Mouse (Mus musculus) stomach, embryonic 16.5 days (tissue): Measurements from ENCODE around the gene Tox2. TPM values are rescaled to one million over a fixed set of nuclear protein-coding genes. Genes with fewer than 3 reads are reported as not detected.

Experiments
- ATAC-seq: fragments of 200-750 bp; cut with Nextera tagmentation; 2 replicates; pipeline ENCODE4 v1.8.0; 2017; ENCODE audit warnings: moderate number of reproducible peaks, moderate TSS enrichment; ENCODE audit not compliant: insufficient read depth, low FRiP score
- H3K27ac ChIP-seq: fragments of 300-500 bp; sonication (generic); 2 replicates; pipeline ENCODE4 v1.5.1; 2014; ENCODE audit warnings: low read length
- H3K27me3 ChIP-seq: fragments of 300-500 bp; sonication (generic); 2 replicates; pipeline ENCODE4 v1.6.1; 2014; ENCODE audit warnings: low read length, control low read depth, mixed read lengths; ENCODE audit not compliant: control insufficient read depth, insufficient read depth
- H3K36me3 ChIP-seq: fragments of 300-500 bp; sonication (generic); 2 replicates; pipeline ENCODE4 v1.6.1; 2014; ENCODE audit warnings: low read length; ENCODE audit not compliant: control insufficient read depth, insufficient read depth
- H3K4me1 ChIP-seq: fragments of 300-500 bp; sonication (generic); 2 replicates; pipeline ENCODE4 v1.6.1; 2014; ENCODE audit warnings: low read length, control low read depth, mixed read lengths; ENCODE audit not compliant: control insufficient read depth, insufficient read depth
- H3K4me2 ChIP-seq: fragments of 300-500 bp; sonication (generic); 2 replicates; pipeline ENCODE4 v1.6.1; 2014; ENCODE audit warnings: low read depth, low read length, mixed read lengths
- H3K4me3 ChIP-seq: fragments of 300-500 bp; sonication (generic); replicated peaks from 2 replicates; pipeline ENCODE4 v1.5.1; 2014; ENCODE audit warnings: mild to moderate bottlenecking, low read length
- H3K9ac ChIP-seq: fragments of 300-500 bp; sonication (generic); 2 replicates; pipeline ENCODE4 v1.6.1; 2014; ENCODE audit warnings: low read length
- H3K9me3 ChIP-seq: fragments of 300-500 bp; sonication (generic); replicated peaks from 2 replicates; pipeline ENCODE4 v1.6.1; 2016; ENCODE audit warnings: low read length, control low read depth; ENCODE audit not compliant: control insufficient read depth
- WGBS: fragments of 180-500 bp; shearing (Covaris S2); extraction: QIAGEN DNeasy Blood & Tissue Kit; methylation state at CpG from one replicate; pipeline ENCODE4 v1.1.7; 2014; 5-methylcytosine and 5-hydroxymethylcytosine counted together
- polyA plus RNA-seq: library from polyadenylated mRNA; unstranded; fragments of >200 nt; fragmentation: Nextera tagmentation; extraction: Ambion mirVana; gene quantifications from 2 replicates; pipeline ENCODE4 v1.2.1, GENCODE M21; 2015

The Tox2 gene
- polyA plus RNA-seq, 1 experiment from 2014 or later: 4.0 TPM

GRCm38 (mm10) chr2:163310163-163310688 lies 107.3 kb downstream of the Tox2 start:
- H3K27ac ChIP-seq: no peak overlapping the region
- H3K27me3 ChIP-seq: no peaks in the 10 kb centered on the region
- H3K9ac ChIP-seq: no peak overlapping the region
- H3K36me3 ChIP-seq: no peaks in the 10 kb centered on the region
- no peaks in the 10 kb centered on the region for H3K4me1 ChIP-seq
- no peak for ATAC-seq
- 70% methylated on average over 11 of the region's 11 CpGs for WGBS
- H3K4me3 ChIP-seq: no peak overlapping the region
- H3K9me3 ChIP-seq: no peaks in the 10 kb centered on the region
- no peak overlapping the region for H3K4me2 ChIP-seq

DNA sequence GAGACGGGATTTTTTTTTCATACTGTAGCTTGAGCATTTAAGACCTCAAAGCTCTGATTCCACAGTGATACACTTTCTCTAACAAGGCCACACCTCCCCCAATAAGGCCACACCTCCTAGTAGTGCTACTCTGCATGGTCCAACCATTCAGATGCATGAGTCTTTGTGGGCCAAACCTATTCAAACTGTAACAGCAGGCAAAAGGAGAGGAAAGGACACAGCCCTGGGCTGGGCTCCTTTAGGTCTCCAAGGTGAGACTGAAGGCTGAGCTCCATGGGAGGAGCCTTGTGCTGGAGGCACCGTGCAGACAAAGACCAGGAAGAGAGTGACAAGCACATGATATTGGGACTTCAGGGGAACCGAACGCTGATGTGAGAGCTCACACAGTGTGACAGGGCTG lies 114.4 kb downstream of the Tox2 start:
- WGBS: 74% methylated on average over 4 of the region's 4 CpGs
- Histone ChIP-seq H3K9me3 (no peaks in the 10 kb centered on the region), H3K4me3 (no peak overlapping the region), H3K27ac (no peak overlapping the region), H3K27me3 (no peaks in the 10 kb centered on the region), H3K9ac (no peak overlapping the region), H3K36me3 (no peaks in the 10 kb centered on the region), H3K4me1 (no peaks in the 10 kb centered on the region), H3K4me2 (no peak overlapping the region)
- no peak for ATAC-seq

DNA sequence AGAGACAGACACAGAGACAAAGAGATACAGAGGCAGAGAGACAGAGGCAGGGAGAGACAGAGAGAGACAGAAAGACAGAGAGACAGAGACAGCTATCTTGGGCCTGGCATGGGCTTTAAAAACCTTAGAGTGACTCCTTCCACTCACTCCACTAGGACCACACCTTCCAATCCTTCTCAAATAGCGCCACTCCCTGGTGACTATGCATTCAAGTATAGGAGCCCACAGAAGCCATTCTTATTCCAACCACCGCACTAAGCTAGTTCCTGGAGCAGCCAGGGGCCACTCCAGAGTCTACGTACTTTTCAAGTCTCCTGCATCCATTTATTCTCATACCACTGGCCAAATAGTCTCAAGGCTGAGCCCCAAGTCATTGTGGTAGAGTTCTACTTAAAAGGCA lies 115.9 kb downstream of the Tox2 start:
- no peaks in the 10 kb centered on the region for H3K36me3 ChIP-seq
- H3K4me2 ChIP-seq: no peak overlapping the region
- no peak for ATAC-seq
- H3K27me3 ChIP-seq: no peaks in the 10 kb centered on the region
- H3K9me3 ChIP-seq: no peaks in the 10 kb centered on the region
- H3K9ac ChIP-seq: no peak overlapping the region
- H3K4me1 ChIP-seq: no peaks in the 10 kb centered on the region
- no peak overlapping the region for H3K4me3 ChIP-seq
- WGBS: 77% methylated on average over 3 of the region's 3 CpGs
- no peak overlapping the region for H3K27ac ChIP-seq

- 13% methylated on average over 1 of the region's 1 CpGs for WGBS
- H3K27me3 ChIP-seq: no peaks in the 10 kb centered on the region
- ATAC-seq: no peak
These were observed 120.2 kb downstream of the Tox2 start for GRCm38 (mm10) chr2:163323163-163323562.

DNA sequence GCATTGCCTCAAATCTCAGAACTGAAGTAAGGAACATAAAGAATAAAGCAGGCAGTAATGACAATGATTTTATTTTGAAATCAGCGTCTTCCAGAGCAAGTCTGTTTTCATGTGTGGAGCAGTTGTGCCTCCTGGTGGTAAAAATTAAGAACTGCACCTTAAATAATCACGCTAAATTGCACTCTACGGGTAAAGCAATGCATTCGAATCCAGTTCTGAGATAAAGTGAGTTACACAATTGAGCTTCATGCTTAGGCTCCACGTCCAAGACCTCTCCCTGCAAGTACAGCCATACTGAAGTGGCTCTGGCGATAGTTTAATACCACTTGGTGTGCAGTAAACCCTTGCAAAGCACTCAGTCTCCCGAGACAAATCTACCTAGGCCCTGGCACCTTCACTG lies 127.8 kb downstream of the Tox2 start:
- no peaks in the 10 kb centered on the region for H3K36me3 ChIP-seq
- H3K4me3 ChIP-seq: no peak overlapping the region
- H3K4me1 ChIP-seq: no peaks in the 10 kb centered on the region

More at GRCm38 (mm10) chr2:163323163-163323562, 120.2 kb downstream of the Tox2 start:
- Histone ChIP-seq H3K9ac (no peak overlapping the region), H3K4me2 (no peak overlapping the region), H3K27ac (no peak overlapping the region), H3K36me3 (no peaks in the 10 kb centered on the region), H3K4me1 (no peaks in the 10 kb centered on the region), H3K4me3 (no peak overlapping the region), H3K9me3 (no peaks in the 10 kb centered on the region)

GRCm38 (mm10) chr2:163331423-163331822 lies 128.5 kb downstream of the Tox2 start:
- H3K27ac ChIP-seq: no peak overlapping the region
- no peaks in the 10 kb centered on the region for H3K4me1 ChIP-seq
- H3K9ac ChIP-seq: no peak overlapping the region
- H3K36me3 ChIP-seq: no peaks in the 10 kb centered on the region
- no peak overlapping the region for H3K4me2 ChIP-seq
- WGBS: 69% methylated on average over 6 of the region's 6 CpGs
- ATAC-seq: no peak
- H3K9me3 ChIP-seq: no peaks in the 10 kb centered on the region
- H3K27me3 ChIP-seq: no peaks in the 10 kb centered on the region
- H3K4me3 ChIP-seq: no peak overlapping the region

More for the DNA sequence above, 127.8 kb downstream of the Tox2 start:
- H3K9ac ChIP-seq: no peak overlapping the region
- no peak overlapping the region for H3K4me2 ChIP-seq
- ATAC-seq: no peak
- 24% methylated on average over 7 of the region's 7 CpGs for WGBS
- no peaks in the 10 kb centered on the region for H3K27me3 ChIP-seq
- no peak overlapping the region for H3K27ac ChIP-seq
- no peaks in the 10 kb centered on the region for H3K9me3 ChIP-seq

- Histone ChIP-seq H3K4me2 (no peak overlapping the region), H3K4me1 (no peaks in the 10 kb centered on the region), H3K27ac (no peak overlapping the region), H3K36me3 (no peaks in the 10 kb centered on the region), H3K27me3 (peaks cover 1% of the 10 kb centered on the region; the same call in 1 of the 2 replicates), H3K9me3 (no peaks in the 10 kb centered on the region), H3K9ac (no peak overlapping the region), H3K4me3 (no peak overlapping the region)
- WGBS: 65% methylated on average over 13 of the region's 13 CpGs
- no peak for ATAC-seq
These were observed 129.6 kb downstream of the Tox2 start for GRCm38 (mm10) chr2:163332368-163333055.

DNA sequence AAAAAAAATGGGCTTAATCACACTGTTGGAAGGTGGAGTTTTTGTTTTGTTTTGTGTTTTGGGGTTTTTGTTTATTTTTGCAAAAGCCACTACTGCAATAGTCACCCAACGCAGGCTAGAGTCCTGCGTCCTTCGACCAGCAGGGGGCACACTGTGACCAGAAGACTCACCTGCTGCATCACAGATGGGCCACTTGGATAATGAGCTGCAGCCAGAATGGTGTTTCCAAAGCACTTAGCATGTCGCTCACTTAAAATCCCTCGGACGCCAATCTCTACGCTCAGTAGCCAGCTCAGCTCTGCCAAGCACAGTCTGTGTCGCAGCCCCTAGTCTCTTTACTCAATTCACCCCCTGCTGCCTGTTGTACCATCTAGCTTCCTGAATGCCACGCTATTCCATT lies 137.3 kb downstream of the Tox2 start:
- Histone ChIP-seq H3K9ac (no peak overlapping the region), H3K4me3 (no peak overlapping the region), H3K27me3 (peaks cover 29% of the 10 kb centered on the region), H3K27ac (no peak overlapping the region), H3K9me3 (no peaks in the 10 kb centered on the region), H3K36me3 (no peaks in the 10 kb centered on the region), H3K4me1 (0 out of 2 replicates have a peak, but pooled peaks cover 2% of the 10 kb centered on the region), H3K4me2 (no peak overlapping the region)
- ATAC-seq: peak; percentile 63; the same call in 1 of the 2 replicates
- 24% methylated on average over 9 of the region's 9 CpGs for WGBS

GRCm38 (mm10) chr2:163343671-163344070 lies 140.7 kb downstream of the Tox2 start:
- H3K27ac ChIP-seq: no peak overlapping the region
- H3K27me3 ChIP-seq: peaks cover 16% of the 10 kb centered on the region
- no peaks in the 10 kb centered on the region for H3K36me3 ChIP-seq
- WGBS: 90% methylated on average over 4 of the region's 4 CpGs
- 0 out of 2 replicates have a peak, but pooled peaks cover 5% of the 10 kb centered on the region for H3K4me1 ChIP-seq
- H3K4me2 ChIP-seq: no peak overlapping the region
- ATAC-seq: no peak
- no peaks in the 10 kb centered on the region for H3K9me3 ChIP-seq
- H3K4me3 ChIP-seq: no peak overlapping the region
- no peak overlapping the region for H3K9ac ChIP-seq
